Mouse (Mus musculus) myocyte (in vitro differentiated cells): ENCODE results near the gene Cfdp1. TPM values are rescaled to one million over a fixed set of nuclear protein-coding genes. Genes with fewer than 3 reads are reported as not detected.

ENCODE experiments used
- H3K27me3 ChIP-seq: one replicate; pipeline ENCODE4 v1.6.1; 2011; ENCODE audit not compliant: control insufficient read depth, insufficient read depth, insufficient read length
- H3K36me3 ChIP-seq: one replicate; pipeline ENCODE4 v1.6.1; 2011; ENCODE audit not compliant: control insufficient read depth, insufficient read depth
- H3K4me2 ChIP-seq: one replicate; pipeline ENCODE4 v1.6.1; 2011; ENCODE audit warnings: low read depth, control low read depth
- H3K4me3 ChIP-seq: one replicate; pipeline ENCODE4 v1.5.1; 2011; ENCODE audit warnings: mild to moderate bottlenecking, control low read depth, moderate library complexity
- H3K79me2 ChIP-seq: one replicate; pipeline ENCODE4 v1.6.1; 2011; ENCODE audit not compliant: control insufficient read depth, insufficient read depth
- H3ac ChIP-seq: one replicate; pipeline ENCODE4 v1.6.1; 2011; ENCODE audit not compliant: control insufficient read depth, insufficient read length
- CEBPB ChIP-seq: IDR thresholded peaks from 2 replicates; pipeline ENCODE4 v1.6.1; 2011; ENCODE audit warnings: mild to moderate bottlenecking, moderate library complexity; ENCODE audit not compliant: poor library complexity, insufficient read depth, severe bottlenecking
- E2F4 ChIP-seq: IDR thresholded peaks from one replicate; pipeline ENCODE4 v1.6.1; 2011; ENCODE audit warnings: mild to moderate bottlenecking, control low read depth, moderate library complexity; ENCODE audit not compliant: insufficient read depth
- MAX ChIP-seq: IDR thresholded peaks from one replicate; pipeline ENCODE4 v1.6.1; 2011; ENCODE audit warnings: low read depth, mild to moderate bottlenecking, control low read depth
- MYOD1 ChIP-seq, 3 experiments: IDR thresholded peaks; one replicate each; pipeline ENCODE4 v1.6.1; 2011; ENCODE audit warnings: control low read depth in 2 of 3, low read depth in 2 of 3, mild to moderate bottlenecking in 2 of 3, moderate library complexity in 1 of 3; ENCODE audit not compliant: insufficient read length in 2 of 3, control insufficient read depth in 1 of 3
- MYOG ChIP-seq, 3 experiments: IDR thresholded peaks; one replicate each; pipeline ENCODE4 v1.6.1; 2011; ENCODE audit warnings: control low read depth in 2 of 3, low read depth in 2 of 3, mild to moderate bottlenecking in 2 of 3; ENCODE audit not compliant: insufficient read length in 2 of 3, control insufficient read depth in 1 of 3, insufficient read depth in 1 of 3
- POLR2A ChIP-seq: IDR thresholded peaks from one replicate; pipeline ENCODE4 v1.6.1; 2011; ENCODE audit warnings: low read depth, mild to moderate bottlenecking, control low read depth, moderate library complexity; ENCODE audit not compliant: insufficient read length
- POLR2AphosphoS2 ChIP-seq: IDR thresholded peaks from one replicate; pipeline ENCODE4 v1.6.1; 2011; ENCODE audit warnings: low read depth, control low read depth; ENCODE audit not compliant: insufficient read length
- REST ChIP-seq: IDR thresholded peaks from one replicate; pipeline ENCODE4 v1.6.1; 2011; ENCODE audit warnings: mild to moderate bottlenecking, control low read depth, moderate library complexity; ENCODE audit not compliant: insufficient read depth, insufficient read length
- SRF ChIP-seq: IDR thresholded peaks from one replicate; pipeline ENCODE4 v1.6.1; 2011; ENCODE audit warnings: low read depth; ENCODE audit not compliant: control insufficient read depth, insufficient read length
- TCF12 ChIP-seq: IDR thresholded peaks from one replicate; pipeline ENCODE4 v1.6.1; 2011; ENCODE audit warnings: mild to moderate bottlenecking, control low read depth; ENCODE audit not compliant: poor library complexity, insufficient read depth, severe bottlenecking
- TCF3 ChIP-seq: IDR thresholded peaks from one replicate; pipeline ENCODE4 v1.6.1; 2011; ENCODE audit warnings: low read depth, control low read depth; ENCODE audit not compliant: insufficient read length
- USF1 ChIP-seq: IDR thresholded peaks from one replicate; pipeline ENCODE4 v1.6.1; 2011; ENCODE audit warnings: low read depth, mild to moderate bottlenecking, control low read depth, moderate library complexity
- polyA plus RNA-seq: library from polyadenylated mRNA; unstranded; fragments of >200 nt; fragmentation: generic; extraction: Trizol; gene quantifications from one replicate; pipeline ENCODE4 v1.2.1, GENCODE M21; 2012; ENCODE audit warnings: missing spikeins

Cfdp1 gene
- polyA plus RNA-seq, 1 experiment: 44.9 TPM

- Histone ChIP-seq H3K79me2 (no peaks in the 10 kb centered on the region), H3K27me3 (no peaks in the 10 kb centered on the region), H3ac (peak overlapping the region; percentile 1), H3K36me3 (no peaks in the 10 kb centered on the region), H3K4me3 (peak overlapping the region; percentile 35), H3K4me2 (peak overlapping the region; percentile 80)
- TF ChIP-seq MYOD1 (IDR thresholded peaks at IDR 0.05; ENCODE audit: control insufficient read depth in 1 of 3, insufficient read length in 2 of 3, low read depth in 2 of 3) (no peak), CEBPB (no peak), MAX (no peak), USF1 (no peak), TCF3 (no peak), E2F4 (no peak), TCF12 (no peak), POLR2AphosphoS2 (no peak), REST (no peak), MYOG (IDR thresholded peaks at IDR 0.05; ENCODE audit: control insufficient read depth in 1 of 3, insufficient read depth in 1 of 3, insufficient read length in 2 of 3, low read depth in 2 of 3) (no peak), SRF (no peak), POLR2A (no peak)
Measured at GRCm38 (mm10) chr8:111875758-111876157, 21.7 kb upstream of the Cfdp1 start.

GRCm38 (mm10) chr8:111871278-111871677 is 17.2 kb upstream of the Cfdp1 start:
- Histone ChIP-seq H3K4me3 (no peak overlapping the region), H3K4me2 (no peak overlapping the region)
- TF ChIP-seq MYOD1 (IDR thresholded peaks at IDR 0.05; ENCODE audit: control insufficient read depth in 1 of 3, insufficient read length in 2 of 3, low read depth in 2 of 3) (no peak), TCF3 (no peak), POLR2AphosphoS2 (no peak), REST (no peak), POLR2A (no peak), MYOG (IDR thresholded peaks at IDR 0.05; ENCODE audit: control insufficient read depth in 1 of 3, insufficient read depth in 1 of 3, insufficient read length in 2 of 3, low read depth in 2 of 3) (no peak), TCF12 (no peak), MAX (no peak), USF1 (no peak), E2F4 (no peak), CEBPB (no peak), SRF (no peak)

GRCm38 (mm10) chr8:111870379-111870778 is 16.3 kb upstream of the Cfdp1 start:
- no peak overlapping the region for H3K4me2 ChIP-seq
- TF ChIP-seq TCF3: no peak
- no peak for TF ChIP-seq POLR2A
- TF ChIP-seq MYOD1 (IDR thresholded peaks at IDR 0.05; ENCODE audit: control insufficient read depth in 1 of 3, insufficient read length in 2 of 3, low read depth in 2 of 3): no peak
- TF ChIP-seq CEBPB: no peak
- no peak for TF ChIP-seq MAX
- no peak for TF ChIP-seq SRF
- TF ChIP-seq POLR2AphosphoS2: no peak
- TF ChIP-seq E2F4: no peak
- no peak overlapping the region for H3ac ChIP-seq
- H3K4me3 ChIP-seq: no peak overlapping the region
- H3K79me2 ChIP-seq: no peaks in the 10 kb centered on the region
- peaks cover 3% of the 10 kb centered on the region for H3K36me3 ChIP-seq
- no peaks in the 10 kb centered on the region for H3K27me3 ChIP-seq

More at GRCm38 (mm10) chr8:111871278-111871677, 17.2 kb upstream of the Cfdp1 start:
- Histone ChIP-seq H3ac (no peak overlapping the region), H3K79me2 (no peaks in the 10 kb centered on the region), H3K36me3 (no peaks in the 10 kb centered on the region), H3K27me3 (no peaks in the 10 kb centered on the region)

GRCm38 (mm10) chr8:111868664-111869063 is 14.6 kb upstream of the Cfdp1 start:
- H3ac ChIP-seq: no peak overlapping the region
- TF ChIP-seq USF1 (no peak), SRF (no peak), E2F4 (no peak), MYOD1 (IDR thresholded peaks at IDR 0.05; ENCODE audit: control insufficient read depth in 1 of 3, insufficient read length in 2 of 3, low read depth in 2 of 3) (no peak), MYOG (IDR thresholded peaks at IDR 0.05; ENCODE audit: control insufficient read depth in 1 of 3, insufficient read depth in 1 of 3, insufficient read length in 2 of 3, low read depth in 2 of 3) (no peak), CEBPB (no peak), POLR2AphosphoS2 (no peak), MAX (no peak), TCF12 (no peak), REST (no peak), TCF3 (no peak), POLR2A (no peak)
- no peaks in the 10 kb centered on the region for H3K79me2 ChIP-seq
- H3K4me2 ChIP-seq: no peak overlapping the region
- H3K27me3 ChIP-seq: no peaks in the 10 kb centered on the region
- peaks cover 5% of the 10 kb centered on the region for H3K36me3 ChIP-seq
- H3K4me3 ChIP-seq: no peak overlapping the region

DNA sequence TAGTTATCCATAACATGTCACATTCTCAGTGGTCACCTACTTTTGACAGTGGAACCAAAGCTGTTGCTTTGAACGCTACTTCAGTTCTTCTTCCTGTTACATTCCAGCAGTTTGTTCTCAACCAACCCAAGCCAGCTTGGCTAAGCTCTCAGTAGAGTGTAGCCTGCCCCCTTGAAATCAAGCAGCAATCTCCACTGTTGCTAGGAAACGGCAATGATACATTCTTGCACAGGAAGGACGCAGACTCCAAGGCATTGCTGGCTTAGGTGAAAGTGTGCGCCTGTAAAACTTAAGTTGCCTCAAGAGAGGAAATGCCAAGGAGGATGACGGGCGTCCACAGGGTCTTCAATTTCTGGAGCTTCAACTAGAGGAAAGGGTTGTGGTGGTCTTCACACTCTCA is 11.8 kb upstream of the Cfdp1 start:
- Histone ChIP-seq H3K4me3 (no peak overlapping the region), H3K27me3 (no peaks in the 10 kb centered on the region), H3K36me3 (peaks cover 5% of the 10 kb centered on the region), H3K4me2 (no peak overlapping the region), H3ac (no peak overlapping the region), H3K79me2 (no peaks in the 10 kb centered on the region)
- TF ChIP-seq E2F4: no peak
- no peak for TF ChIP-seq POLR2AphosphoS2
- TF ChIP-seq MYOD1 (IDR thresholded peaks at IDR 0.05; ENCODE audit: control insufficient read depth in 1 of 3, insufficient read length in 2 of 3, low read depth in 2 of 3): no peak
- TF ChIP-seq POLR2A: no peak
- TF ChIP-seq SRF: no peak
- no peak for TF ChIP-seq REST
- TF ChIP-seq TCF3: no peak
- TF ChIP-seq MAX: no peak
- TF ChIP-seq TCF12: no peak
- no peak for TF ChIP-seq CEBPB
- TF ChIP-seq USF1: no peak
- no peak for TF ChIP-seq MYOG (IDR thresholded peaks at IDR 0.05; ENCODE audit: control insufficient read depth in 1 of 3, insufficient read depth in 1 of 3, insufficient read length in 2 of 3, low read depth in 2 of 3)
